28 mouse cellular contexts compared by ENCODE assay signal in genomic region chr16:5380626-5381025, GRCm38 (mm10).
"Had no signal": no experiment of that assay in that cellular context is flagged by ENCODE, and none has a peak within 500 bp of the region (broad histone marks: within the 10 kb centered on the region; RNA-seq: fewer than 3 reads in every experiment).

No protein-coding gene starts in this region.

- H3K4me2 ChIP-seq: embryonic facial prominence, embryonic 12.5 days; embryonic facial prominence, embryonic 13.5 days; embryonic facial prominence, embryonic 15.5 days; forebrain, embryonic 12.5 days; forebrain, embryonic 13.5 days; forebrain, embryonic 15.5 days had no signal

- H3K4me3 ChIP-seq: embryonic facial prominence, embryonic 10.5 days; embryonic facial prominence, embryonic 12.5 days; embryonic facial prominence, embryonic 13.5 days; embryonic facial prominence, embryonic 15.5 days; erythroblast, embryonic 14.5 days; forebrain, embryonic 10.5 days; forebrain, embryonic 12.5 days; forebrain, embryonic 13.5 days; forebrain, embryonic 15.5 days; gastrocnemius, adult 2 months had no signal

- H3K9ac ChIP-seq: embryonic facial prominence, embryonic 12.5 days; embryonic facial prominence, embryonic 13.5 days; embryonic facial prominence, embryonic 15.5 days; forebrain, embryonic 12.5 days; forebrain, embryonic 13.5 days; forebrain, embryonic 15.5 days; forebrain, postnatal 0 days had no signal

- ATAC-seq: forebrain, embryonic 13.5 days; forebrain, embryonic 14.5 days; forebrain, embryonic 15.5 days; forebrain, embryonic 16.5 days; forebrain, postnatal 0 days had no signal

- H3K9me3 ChIP-seq: embryonic facial prominence, embryonic 10.5 days; embryonic facial prominence, embryonic 12.5 days; embryonic facial prominence, embryonic 13.5 days; embryonic facial prominence, embryonic 15.5 days; forebrain, embryonic 10.5 days; forebrain, embryonic 12.5 days; forebrain, embryonic 13.5 days; forebrain, embryonic 15.5 days had no signal

- H3K27ac ChIP-seq: embryonic facial prominence, embryonic 10.5 days; embryonic facial prominence, embryonic 12.5 days; embryonic facial prominence, embryonic 13.5 days; embryonic facial prominence, embryonic 15.5 days; forebrain, embryonic 10.5 days; forebrain, embryonic 12.5 days; forebrain, embryonic 13.5 days; forebrain, embryonic 15.5 days; gastrocnemius, adult 2 months had no signal

- H3K4me1 ChIP-seq: embryonic facial prominence, embryonic 15.5 days had no signal

- H3K27me3 ChIP-seq: embryonic facial prominence, embryonic 12.5 days; embryonic facial prominence, embryonic 13.5 days; embryonic facial prominence, embryonic 15.5 days; forebrain, embryonic 12.5 days; forebrain, embryonic 13.5 days; forebrain, embryonic 15.5 days had no signal

- H3K36me3 ChIP-seq: embryonic facial prominence, embryonic 10.5 days; embryonic facial prominence, embryonic 12.5 days; embryonic facial prominence, embryonic 13.5 days; embryonic facial prominence, embryonic 15.5 days; forebrain, embryonic 10.5 days; forebrain, embryonic 12.5 days; forebrain, embryonic 15.5 days had no signal

- DNase-seq: cerebellum, adult 18-20 months; cerebellum, adult 2 months; cerebellum, adult 8-10 months; cerebellum, adult 9-10 months; cerebellum, adult 9-11 months; cerebellum, postnatal 10 days; cerebellum, postnatal 14 days; cerebellum, postnatal 25 days; cerebellum, postnatal 36 days; embryo, embryonic 11 days; forebrain, postnatal 0 days; gastrocnemius, adult 2 months; gastrocnemius, postnatal 10 days; gastrocnemius, postnatal 14 days; gastrocnemius, postnatal 25 days; gastrocnemius, postnatal 36 days; heart, adult 18-20 months had no signal
